18 mouse cellular contexts compared by ENCODE assay signal in the genomic region with DNA sequence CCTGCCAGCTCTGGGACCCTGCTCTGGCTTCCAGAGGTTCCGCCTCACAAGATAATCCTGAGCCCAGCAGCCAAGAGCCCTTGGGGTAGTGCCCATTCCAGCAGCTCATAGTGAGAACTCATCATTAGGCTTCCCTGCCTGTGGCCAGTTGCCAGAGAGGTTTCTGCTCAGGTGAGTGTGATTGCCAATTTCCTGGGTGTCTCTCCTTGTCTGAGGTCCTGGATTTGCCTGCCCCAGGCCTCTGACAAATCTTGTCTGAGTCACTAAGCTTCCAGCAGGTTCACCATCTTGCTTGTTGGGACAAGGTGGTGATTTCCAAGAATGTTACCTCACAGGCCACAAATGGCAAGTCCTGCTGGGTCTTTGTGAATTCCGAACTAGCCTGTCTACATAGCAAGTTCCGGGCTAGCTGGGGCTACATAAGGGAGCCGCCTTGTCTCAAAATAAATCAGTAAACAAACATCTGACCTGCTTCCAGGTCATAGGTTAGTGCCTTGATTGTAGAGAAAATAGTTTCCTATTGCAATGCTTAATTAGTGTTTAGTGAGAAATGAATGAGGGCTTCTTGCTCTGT. TPM values are rescaled to one million over a fixed set of nuclear protein-coding genes. Genes with fewer than 3 reads are reported as not detected.
DNase-seq lines count a peak whose midpoint lies in the region; ATAC-seq and TF ChIP-seq lines count a peak whose summit lies in the region.
"Had no signal": no experiment of that assay in that cellular context is flagged by ENCODE, and none has a peak within 500 bp of the region (broad histone marks: within the 10 kb centered on the region; RNA-seq: fewer than 3 reads in every experiment).

No protein-coding gene starts in this region.

- H3K9me3 ChIP-seq in hindbrain, embryonic 15.5 days = no peaks in the 10 kb centered on the region; the same call in 1 of the 2 replicates
- H3K9me3 ChIP-seq in lung, postnatal 0 days (ENCODE audit: low read length) = no peaks in the 10 kb centered on the region

- no peak overlapping the region for H3K4me2 ChIP-seq in hindbrain, embryonic 15.5 days
- no peak overlapping the region for H3K4me2 ChIP-seq in lung, postnatal 0 days (replicated peaks; ENCODE audit: low read depth, low read length)

- H3K4me3 ChIP-seq in cerebellum, adult 2 months (replicated peaks; ENCODE audit: insufficient read depth, low read depth, low read length) = no peak overlapping the region
- H3K4me3 ChIP-seq in layer of hippocampus, adult 2 months = no peak overlapping the region
- H3K4me3 ChIP-seq in hindbrain, embryonic 15.5 days = no peak overlapping the region
- no peak overlapping the region for H3K4me3 ChIP-seq in olfactory bulb, adult 2 months (ENCODE audit: insufficient read depth, low read depth, low read length)
- H3K4me3 ChIP-seq in lung, postnatal 0 days (ENCODE audit: low read depth, low read length) = no peak overlapping the region

- no peaks in the 10 kb centered on the region for H3K27me3 ChIP-seq in cerebellum, adult 2 months (ENCODE audit: control insufficient read depth, insufficient read depth, low read length)
- no peaks in the 10 kb centered on the region for H3K27me3 ChIP-seq in hindbrain, embryonic 15.5 days
- no peaks in the 10 kb centered on the region for H3K27me3 ChIP-seq in lung, postnatal 0 days (replicated peaks; ENCODE audit: insufficient read depth, low read length)

- no peak for TF ChIP-seq EP300 in lung, postnatal 0 days (IDR thresholded peaks at IDR 0.05)

- TF ChIP-seq CTCF in cerebellum, adult 2 months (IDR thresholded peaks at IDR 0.05; ENCODE audit: borderline replicate concordance, insufficient read depth, low read depth, low read length) = no peak
- TF ChIP-seq CTCF in layer of hippocampus, adult 2 months (conservative IDR thresholded peaks at IDR 0.05) = no peak
- no peak for TF ChIP-seq CTCF in olfactory bulb, adult 2 months (IDR thresholded peaks at IDR 0.05; ENCODE audit: insufficient read depth, low read depth, low read length)
- no peak for TF ChIP-seq CTCF in lung, postnatal 0 days (IDR thresholded peaks at IDR 0.05)

- peaks cover 10% of the 10 kb centered on the region for H3K4me1 ChIP-seq in cerebellum, adult 2 months (ENCODE audit: control insufficient read depth, insufficient read depth, low read length)
- peaks cover 10% of the 10 kb centered on the region for H3K4me1 ChIP-seq in hindbrain, embryonic 15.5 days (replicated peaks)
- peaks cover 7% of the 10 kb centered on the region; the same call in 1 of the 2 replicates for H3K4me1 ChIP-seq in olfactory bulb, adult 2 months (ENCODE audit: control insufficient read depth, insufficient read depth, low read length)
- H3K4me1 ChIP-seq in lung, postnatal 0 days (ENCODE audit: insufficient read depth, low read depth, low read length) = no peaks in the 10 kb centered on the region

- 69% methylated on average over 4 of the region's 4 CpGs for WGBS in cerebellum, adult 2 months
- 74% methylated on average over 4 of the region's 4 CpGs for WGBS in hindbrain, embryonic 15.5 days
- WGBS in olfactory bulb, adult 2 months = 85% methylated on average over 4 of the region's 4 CpGs
- WGBS in lung, postnatal 0 days = 89% methylated on average over 4 of the region's 4 CpGs

- H3K27ac ChIP-seq in cerebellum, adult 2 months (ENCODE audit: insufficient read depth, low read length) = no peak overlapping the region
- H3K27ac ChIP-seq in layer of hippocampus, adult 2 months = peak overlapping the region; percentile 82
- peak overlapping the region; percentile 77 for H3K27ac ChIP-seq in hindbrain, embryonic 15.5 days (replicated peaks)
- peak overlapping the region; percentile 53; the same call in 1 of the 2 replicates for H3K27ac ChIP-seq in olfactory bulb, adult 2 months (ENCODE audit: insufficient read depth, low read depth, low read length)
- no peak overlapping the region for H3K27ac ChIP-seq in lung, postnatal 0 days (ENCODE audit: low read length)

- no peaks in the 10 kb centered on the region for H3K36me3 ChIP-seq in hindbrain, embryonic 15.5 days
- H3K36me3 ChIP-seq in lung, postnatal 0 days (ENCODE audit: insufficient read depth, low read length) = no peaks in the 10 kb centered on the region

- ATAC-seq in hindbrain, embryonic 15.5 days (ENCODE audit: low FRiP score, low read depth) = no peak
- no peak for ATAC-seq in lung, postnatal 0 days
- ATAC-seq: activated CD4-positive, CD25-positive, alpha-beta regulatory T cell, adult 4 months had no signal

- peak; percentile 28 to 57 for DNase-seq in cerebellum, adult 2 months
- no peak for DNase-seq in cerebellum, adult 9-10 months
- DNase-seq in layer of hippocampus, adult 2 months (ENCODE audit: low spot score in 2 of 2) = no peak
- no peak for DNase-seq in layer of hippocampus, adult 11-12 months (ENCODE audit: low spot score)
- DNase-seq in lung, postnatal 0 days (ENCODE audit: low spot score) = no peak
- no peak for DNase-seq in yolk sac, embryonic 10.5 days (ENCODE audit: low spot score)
- DNase-seq: kidney, adult 2 months; kidney, postnatal 36 days; lung, adult 2 months; thymus, adult 18-20 months had no signal

- H3K9ac ChIP-seq in hindbrain, embryonic 15.5 days = no peak overlapping the region
- H3K9ac ChIP-seq in lung, postnatal 0 days (replicated peaks; ENCODE audit: low read depth) = no peak overlapping the region

- no peak for TF ChIP-seq POLR2A in cerebellum, adult 2 months (IDR thresholded peaks at IDR 0.05; ENCODE audit: borderline replicate concordance, insufficient read depth, low read length)
- no peak for TF ChIP-seq POLR2A in olfactory bulb, adult 2 months (IDR thresholded peaks at IDR 0.05; ENCODE audit: insufficient read depth, low read depth, low read length)

RNA-seq across cellular contexts. Expression of gene Rnf216, which starts 12.1 kb away (rescaled TPM):
- polyA plus RNA-seq in cerebellum, adult 2 months (2012; rRNA removed) = 33.8 and 35.6 TPM in 2 replicates
- 10 to 100 TPM; 47.8 to 52.5 TPM for total RNA-seq in layer of hippocampus, adult 2 months (2021)
- polyA plus RNA-seq in hindbrain, embryonic 15.5 days (2015; fragmentation: Nextera tagmentation; extraction: Ambion mirVana) = 30.4 and 30.8 TPM in 2 replicates
- not detected in 2 replicates for polyA plus RNA-seq in olfactory bulb, adult 2 months (2012; ENCODE audit: insufficient read depth, insufficient read length, low replicate concordance, missing spikeins)
- 23.2 and 26.0 TPM in 2 replicates for polyA plus RNA-seq in lung, postnatal 0 days (2015; fragmentation: Nextera tagmentation; extraction: Ambion mirVana)

RNA-seq across cellular contexts. Expression of gene Olfr718-ps1, which starts 22.5 kb away (rescaled TPM):
- not detected in 2 replicates for polyA plus RNA-seq in cerebellum, adult 2 months (2012; rRNA removed)
- under 1 TPM; 0.07 to 0.26 TPM for total RNA-seq in layer of hippocampus, adult 2 months (2021)
- polyA plus RNA-seq in hindbrain, embryonic 15.5 days (2015; fragmentation: Nextera tagmentation; extraction: Ambion mirVana) = 0.04 and 0.07 TPM in 2 replicates
- polyA plus RNA-seq in olfactory bulb, adult 2 months (2012; ENCODE audit: insufficient read depth, insufficient read length, low replicate concordance, missing spikeins) = not detected in 2 replicates
- polyA plus RNA-seq in lung, postnatal 0 days (2015; fragmentation: Nextera tagmentation; extraction: Ambion mirVana) = not detected in 2 replicates
- total RNA-seq: granulocyte monocyte progenitor cell, adult 5-6 weeks; liver, adult 2 months had no signal
- polyA plus RNA-seq: activated CD4-positive, CD25-positive, alpha-beta regulatory T cell, adult 4 months; heart, embryonic 14.5 days; kidney, adult 2 months; liver, adult 2 months; lung, adult 2 months had no signal

RNA-seq across cellular contexts. Expression of gene Rbak, which starts 55.7 kb away (rescaled TPM):
- polyA plus RNA-seq in cerebellum, adult 2 months (2012; rRNA removed) = 13.3 and 13.8 TPM in 2 replicates
- total RNA-seq in layer of hippocampus, adult 2 months (2021) = 10 to 100 TPM; 15.2 to 17.4 TPM
- 13.8 TPM in 2 replicates for polyA plus RNA-seq in hindbrain, embryonic 15.5 days (2015; fragmentation: Nextera tagmentation; extraction: Ambion mirVana)
- not detected in 2 replicates for polyA plus RNA-seq in olfactory bulb, adult 2 months (2012; ENCODE audit: insufficient read depth, insufficient read length, low replicate concordance, missing spikeins)
- polyA plus RNA-seq in lung, postnatal 0 days (2015; fragmentation: Nextera tagmentation; extraction: Ambion mirVana) = 8.0 and 9.1 TPM in 2 replicates

RNA-seq across cellular contexts. Expression of gene Spdye4b, which starts 55.9 kb away (rescaled TPM):
- not detected in 2 replicates for polyA plus RNA-seq in cerebellum, adult 2 months (2012; rRNA removed)
- total RNA-seq in layer of hippocampus, adult 2 months (2021) = not detected
- polyA plus RNA-seq in hindbrain, embryonic 15.5 days (2015; fragmentation: Nextera tagmentation; extraction: Ambion mirVana) = not detected in 2 replicates
- not detected in 2 replicates for polyA plus RNA-seq in olfactory bulb, adult 2 months (2012; ENCODE audit: insufficient read depth, insufficient read length, low replicate concordance, missing spikeins)
- not detected in 2 replicates for polyA plus RNA-seq in lung, postnatal 0 days (2015; fragmentation: Nextera tagmentation; extraction: Ambion mirVana)
- total RNA-seq: granulocyte monocyte progenitor cell, adult 5-6 weeks; layer of hippocampus, postnatal 25 days; left cerebral cortex, postnatal 25 days; liver, adult 2 months had no signal
- polyA plus RNA-seq: heart, embryonic 14.5 days; kidney, adult 2 months; liver, adult 2 months; lung, adult 2 months had no signal

Comparison
In these comparisons a context has a peak if more than half of its experiments do, and no peak if none do; other contexts are left out.
1. DNase-seq: peak in cerebellum, adult 2 months (2 of 2); none in cerebellum, adult 9-10 months (single experiment), layer of hippocampus, adult 2 months (0 of 2), layer of hippocampus, adult 11-12 months (single experiment), lung, postnatal 0 days (single experiment) and yolk sac, embryonic 10.5 days (single experiment).
2. H3K27ac ChIP-seq: peak in layer of hippocampus, adult 2 months (single experiment), hindbrain, embryonic 15.5 days (single experiment) and olfactory bulb, adult 2 months (single experiment); none in cerebellum, adult 2 months (single experiment) and lung, postnatal 0 days (single experiment).